Mouse (Mus musculus): ENCODE measurements around the gene Nectin4. TPM values are rescaled to one million over a fixed set of nuclear protein-coding genes. Genes with fewer than 3 reads are reported as not detected.
A peak's percentile ranks its signal among the peaks of the same experiment; 100 is the strongest.

Nectin4 gene
- total and polyA plus RNA-seq, 3 experiments = 0.30 to 2.7 (median 0.49) TPM

- Histone ChIP-seq H3K36me3 (replicated peaks in 1 of 2; ENCODE audit: control insufficient read depth in 1 of 2, insufficient read depth in 1 of 2, low read length in 1 of 2) (peaks cover 17 to 55% of the 10 kb centered on the region in 2 experiments), H3K4me2 (ENCODE audit: insufficient read depth, low read depth, poor library complexity, severe bottlenecking) (peak overlapping the region; percentile 76), H3K9ac (ENCODE audit: insufficient read depth, low read depth) (peak overlapping the region; percentile 81), H3K4me1 (ENCODE audit: control insufficient read depth in 1 of 2, insufficient read depth in 2 of 2) (peaks cover 4 to 47% of the 10 kb centered on the region in 2 experiments), H3K4me3 (replicated peaks in 1 of 3; ENCODE audit: low read depth in 2 of 3, low read length in 2 of 3, poor library complexity in 1 of 3) (peak overlapping the region; percentile 95 to 99 (median 99)), H3K9me3 (replicated peaks; ENCODE audit: low read length) (peaks cover 5% of the 10 kb centered on the region), H3K79me2 (replicated peaks; ENCODE audit: control insufficient read depth, extremely low read depth, insufficient read depth, poor library complexity, severe bottlenecking) (peaks cover 52% of the 10 kb centered on the region), H3K27ac (ENCODE audit: insufficient read depth, low read depth) (peak overlapping the region; percentile 8; the same call in 1 of the 2 replicates), H3K27me3 (replicated peaks) (no peaks in the 10 kb centered on the region)
- in situ Hi-C loops (cut with MboI; ENCODE audit: low pct_ligation_motif_present, low pct_unique_long_range_greater_than_20kb, low sequenced_read_pairs) = no loop called here
- no peak for TF ChIP-seq PAX5 (IDR thresholded peaks at IDR 0.05; ENCODE audit: low read length)
- TF ChIP-seq JUND (conservative IDR thresholded peaks at IDR 0.05; ENCODE audit: low read depth, low read length) = no peak
- TF ChIP-seq ZNF384 (IDR thresholded peaks at IDR 0.05; ENCODE audit: low read depth, low read length) = no peak
- peak; percentile 65; the same call in 1 of the 2 replicates for TF ChIP-seq MYC (IDR thresholded peaks at IDR 0.05; ENCODE audit: low read depth, low read length)
- TF ChIP-seq SMC3 (IDR thresholded peaks at IDR 0.05; ENCODE audit: low read depth, low read length) = no peak
- no peak for TF ChIP-seq TCF12 (IDR thresholded peaks at IDR 0.05; ENCODE audit: low read depth, low read length)
- no peak for TF ChIP-seq GABPA (IDR thresholded peaks at IDR 0.05; ENCODE audit: insufficient replicate concordance, low read depth, low read length)
- TF ChIP-seq USF1 (IDR thresholded peaks at IDR 0.05; ENCODE audit: low read depth, low read length) = peak; percentile 41
- no peak for TF ChIP-seq CHD2 (IDR thresholded peaks at IDR 0.05; ENCODE audit: low read length)
- TF ChIP-seq MAX (IDR thresholded peaks at IDR 0.05; ENCODE audit: low read length) = 0 out of 2 replicates have a peak, but pooled peaks have one; percentile 63
- TF ChIP-seq USF2 (conservative IDR thresholded peaks at IDR 0.05; ENCODE audit: low read depth, low read length) = peak; percentile 40
- TF ChIP-seq BHLHE40 (IDR thresholded peaks at IDR 0.05; ENCODE audit: low read depth, low read length) = 0 out of 2 replicates have a peak, but pooled peaks have one; percentile 12
- no peak for DNase-seq (ENCODE audit: extremely low read depth)
- dilution Hi-C loops (cut with MboI; ENCODE audit: extremely low pct_ligation_motif_present, extremely low pct_unique_long_range_greater_than_20kb, low sequenced_read_pairs) = no loop called here
These were observed 23.8 kb upstream of the Nectin4 start for GRCm38 (mm10) chr1:171346095-171346450.

DNA sequence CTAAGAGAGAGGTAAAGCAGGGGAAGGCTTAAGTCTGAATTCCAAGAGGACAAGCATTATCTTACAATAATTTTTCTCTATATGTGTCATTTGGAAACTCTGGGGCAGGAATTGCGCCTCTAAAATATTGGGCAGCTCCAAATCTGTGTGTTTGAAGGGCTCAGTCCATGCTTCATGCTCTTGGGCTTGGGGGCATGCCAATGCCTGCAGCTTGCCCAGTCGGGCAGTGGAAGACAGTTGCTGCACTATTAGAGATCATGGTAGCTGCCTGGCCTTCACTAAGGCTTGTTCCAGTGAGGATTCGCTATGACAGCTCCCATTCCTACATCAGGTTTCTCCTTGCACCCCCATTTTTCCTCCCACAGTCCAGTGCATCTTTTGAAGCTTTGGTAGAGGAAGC is 21.2 kb upstream of the Nectin4 start:
- H3K9me3 ChIP-seq (replicated peaks; ENCODE audit: low read length) = peaks cover 5% of the 10 kb centered on the region
- H3K4me1 ChIP-seq (ENCODE audit: control insufficient read depth in 1 of 2, insufficient read depth in 2 of 2) = peaks cover 4 to 57% of the 10 kb centered on the region in 2 experiments
- H3K4me3 ChIP-seq (replicated peaks in 1 of 3; ENCODE audit: low read depth in 2 of 3, low read length in 2 of 3, poor library complexity in 1 of 3) = no peak overlapping the region
- in situ Hi-C loops (cut with MboI; ENCODE audit: low pct_ligation_motif_present, low pct_unique_long_range_greater_than_20kb, low sequenced_read_pairs) = no loop called here
- TF ChIP-seq MAFK (IDR thresholded peaks at IDR 0.05; ENCODE audit: insufficient replicate concordance, low read length) (no peak), BHLHE40 (IDR thresholded peaks at IDR 0.05; ENCODE audit: low read depth, low read length) (no peak), JUN (IDR thresholded peaks at IDR 0.05; ENCODE audit: insufficient read depth, low read depth, low read length) (no peak), SIN3A (IDR thresholded peaks at IDR 0.05; ENCODE audit: low read length) (no peak), UBTF (IDR thresholded peaks at IDR 0.05; ENCODE audit: low read depth, low read length) (no peak), KAT2A (IDR thresholded peaks at IDR 0.05; ENCODE audit: insufficient replicate concordance, low read length) (no peak), MAX (IDR thresholded peaks at IDR 0.05; ENCODE audit: low read length) (no peak), POLR2AphosphoS2 (IDR thresholded peaks at IDR 0.05; ENCODE audit: low read depth, low read length) (no peak), RAD21 (IDR thresholded peaks at IDR 0.05; ENCODE audit: low read depth, low read length) (no peak), ELF1 (IDR thresholded peaks at IDR 0.05; ENCODE audit: low read depth, low read length) (no peak), POLR2A (IDR thresholded peaks at IDR 0.05; ENCODE audit: low read depth, low read length) (no peak), CTCF (conservative IDR thresholded peaks at IDR 0.05 in 1 of 2, IDR thresholded peaks at IDR 0.05 in 1 of 2; ENCODE audit: low read depth in 2 of 2, low read length in 2 of 2) (no peak), ZKSCAN1 (IDR thresholded peaks at IDR 0.05; ENCODE audit: borderline replicate concordance, low read depth, low read length) (no peak)
- dilution Hi-C loops (cut with MboI; ENCODE audit: extremely low pct_ligation_motif_present, extremely low pct_unique_long_range_greater_than_20kb, low sequenced_read_pairs) = no loop called here
- H3K79me2 ChIP-seq (replicated peaks; ENCODE audit: control insufficient read depth, extremely low read depth, insufficient read depth, poor library complexity, severe bottlenecking) = peaks cover 77% of the 10 kb centered on the region
- H3K9ac ChIP-seq (ENCODE audit: insufficient read depth, low read depth) = no peak overlapping the region
- peaks cover 0 to 45% of the 10 kb centered on the region in 2 experiments for H3K36me3 ChIP-seq (replicated peaks in 1 of 2; ENCODE audit: control insufficient read depth in 1 of 2, insufficient read depth in 1 of 2, low read length in 1 of 2)
- no peak overlapping the region for H3K27ac ChIP-seq (ENCODE audit: insufficient read depth, low read depth)
- DNase-seq (ENCODE audit: extremely low read depth) = no peak
- H3K27me3 ChIP-seq (replicated peaks) = no peaks in the 10 kb centered on the region
- no peak overlapping the region for H3K4me2 ChIP-seq (ENCODE audit: insufficient read depth, low read depth, poor library complexity, severe bottlenecking)
